Mouse (Mus musculus): ENCODE data around the gene Hoxa5. TPM values are rescaled to one million over a fixed set of nuclear protein-coding genes. Genes with fewer than 3 reads are reported as not detected.

Hoxa5 gene
- total and polyA plus RNA-seq, 2 experiments from 2014 or later = 81.7 to 108 TPM

DNA sequence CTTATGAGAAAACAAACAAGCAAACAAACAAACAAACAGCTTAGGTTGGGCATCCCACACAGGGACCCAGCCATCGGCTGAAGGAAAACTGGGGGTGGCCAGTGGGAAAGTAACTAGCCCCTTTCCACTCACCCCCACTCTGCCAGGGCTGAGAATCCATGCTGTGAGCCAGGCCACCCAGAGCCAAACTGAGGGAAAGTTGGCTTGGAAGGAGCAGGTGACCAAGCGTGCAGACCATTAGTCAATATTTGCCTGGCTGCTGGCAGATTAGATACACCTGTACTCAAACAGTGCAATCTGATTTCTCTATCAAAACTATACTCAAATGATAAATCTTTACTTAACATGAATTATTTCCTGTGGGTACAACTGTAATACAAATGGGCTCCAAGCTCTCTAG lies 22.4 kb downstream of the Hoxa5 start:
- no peak for ATAC-seq
- 0 out of 2 replicates have a peak, but pooled peaks cover 4% of the 10 kb centered on the region for H3K4me1 ChIP-seq (ENCODE audit: insufficient read depth, low read length)
- H3K27ac ChIP-seq = no peak overlapping the region
- H3K36me3 ChIP-seq (ENCODE audit: insufficient read depth, low read length) = no peaks in the 10 kb centered on the region
- no peak for DNase-seq (ENCODE audit: low spot score)
- peaks cover 82% of the 10 kb centered on the region for H3K27me3 ChIP-seq (ENCODE audit: insufficient read depth, low read length)
- WGBS = 25% methylated on average over 2 of the region's 2 CpGs
- H3K4me2 ChIP-seq (ENCODE audit: low read depth, low read length) = peak overlapping the region; percentile 5; the same call in 1 of the 2 replicates
- H3K9me3 ChIP-seq (ENCODE audit: low read length) = no peaks in the 10 kb centered on the region
- H3K9ac ChIP-seq (replicated peaks; ENCODE audit: low read length) = no peak overlapping the region
- no peak for TF ChIP-seq CTCF (IDR thresholded peaks at IDR 0.05; ENCODE audit: low read depth)
- H3K4me3 ChIP-seq (ENCODE audit: low read length) = no peak overlapping the region

DNA sequence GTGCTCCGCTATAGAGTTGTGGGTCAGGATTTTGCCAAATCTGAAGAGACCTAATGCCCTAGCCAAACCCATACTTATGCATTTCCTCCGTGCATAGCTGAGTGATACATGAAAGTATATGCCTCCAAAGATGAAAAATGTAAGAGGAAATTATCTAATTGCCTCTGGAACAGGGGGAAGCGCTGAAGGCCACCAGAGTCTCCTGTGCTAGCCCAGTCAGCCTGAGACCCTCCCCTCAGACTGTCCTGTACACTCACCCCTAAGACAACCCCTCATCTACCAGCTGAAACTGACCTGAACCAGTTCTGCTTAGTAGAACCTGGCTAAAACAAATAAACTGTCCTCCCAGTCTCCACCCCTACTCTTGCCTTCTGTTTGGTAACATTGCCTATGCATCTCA lies 23.7 kb downstream of the Hoxa5 start:
- H3K27me3 ChIP-seq (ENCODE audit: insufficient read depth, low read length) = peaks cover 80% of the 10 kb centered on the region
- DNase-seq (ENCODE audit: low spot score) (no peak), ATAC-seq (no peak)
- H3K4me2 ChIP-seq (ENCODE audit: low read depth, low read length) = peak overlapping the region; percentile 58
- H3K4me1 ChIP-seq (ENCODE audit: insufficient read depth, low read length) = 0 out of 2 replicates have a peak, but pooled peaks cover 4% of the 10 kb centered on the region
- peak overlapping the region; percentile 92 for H3K27ac ChIP-seq
- 15% methylated on average over 3 of the region's 3 CpGs for WGBS
- no peaks in the 10 kb centered on the region for H3K36me3 ChIP-seq (ENCODE audit: insufficient read depth, low read length)
- TF ChIP-seq CTCF (IDR thresholded peaks at IDR 0.05; ENCODE audit: low read depth) = no peak
- H3K9me3 ChIP-seq (ENCODE audit: low read length) = no peaks in the 10 kb centered on the region
- H3K9ac ChIP-seq (replicated peaks; ENCODE audit: low read length) = peak overlapping the region; percentile 60; the same call in 1 of the 2 replicates
- peak overlapping the region; percentile 41; the same call in 1 of the 2 replicates for H3K4me3 ChIP-seq (ENCODE audit: low read length)

DNA sequence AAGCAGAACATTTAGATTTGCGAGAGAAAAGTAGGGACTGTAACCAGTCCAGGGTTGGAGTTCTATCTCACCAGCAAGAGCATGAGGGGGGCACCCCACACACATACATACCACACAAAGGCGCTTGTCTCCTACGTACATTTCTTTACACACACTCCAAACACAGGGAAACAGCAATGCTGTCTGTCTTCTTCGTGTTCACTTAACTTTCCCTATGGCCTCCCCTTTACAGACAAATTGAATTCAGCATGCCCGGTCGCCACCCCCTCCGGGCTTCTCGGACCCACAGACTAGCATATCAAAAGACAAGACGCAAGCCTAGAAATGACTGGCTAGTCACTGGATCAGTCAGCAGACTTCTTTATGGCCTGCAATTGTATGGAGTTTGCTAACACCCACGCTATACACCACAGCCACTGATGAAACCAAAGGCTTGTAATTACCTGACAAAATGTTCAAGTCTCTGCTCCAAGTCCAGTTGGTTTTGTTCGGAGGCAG lies 24.1 kb downstream of the Hoxa5 start:
- H3K9me3 ChIP-seq (ENCODE audit: low read length) = no peaks in the 10 kb centered on the region
- no peak for ATAC-seq
- peaks cover 78% of the 10 kb centered on the region for H3K27me3 ChIP-seq (ENCODE audit: insufficient read depth, low read length)
- H3K4me2 ChIP-seq (ENCODE audit: low read depth, low read length) = peak overlapping the region; percentile 58
- TF ChIP-seq CTCF (IDR thresholded peaks at IDR 0.05; ENCODE audit: low read depth) = no peak
- peak overlapping the region; percentile 41 for H3K4me3 ChIP-seq (ENCODE audit: low read length)
- peak overlapping the region; percentile 60; the same call in 1 of the 2 replicates for H3K9ac ChIP-seq (replicated peaks; ENCODE audit: low read length)
- no peaks in the 10 kb centered on the region for H3K36me3 ChIP-seq (ENCODE audit: insufficient read depth, low read length)
- DNase-seq (ENCODE audit: low spot score) = no peak
- 6% methylated on average over 11 of the region's 11 CpGs for WGBS
- H3K4me1 ChIP-seq (ENCODE audit: insufficient read depth, low read length) = 0 out of 2 replicates have a peak, but pooled peaks cover 4% of the 10 kb centered on the region
- H3K27ac ChIP-seq = peak overlapping the region; percentile 92

DNA sequence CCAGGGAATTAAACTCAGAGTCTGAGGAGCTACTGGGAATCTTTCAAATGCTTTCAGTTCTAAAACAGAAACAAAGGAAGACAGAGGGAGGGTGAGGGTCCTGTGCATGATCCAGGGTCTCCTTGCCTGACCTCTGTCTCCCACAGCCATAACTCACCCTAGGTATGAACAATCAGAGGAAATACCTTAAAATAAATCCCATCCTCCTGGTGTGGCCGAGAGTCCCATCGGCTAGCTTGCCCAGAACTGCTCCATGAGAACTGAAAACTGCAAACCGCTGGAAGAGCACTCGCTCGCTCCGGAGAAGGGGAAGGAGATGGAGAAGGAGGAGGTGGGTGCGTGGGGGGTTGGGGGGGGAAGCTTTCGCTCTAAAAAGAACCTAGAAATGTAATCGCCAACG lies 24.7 kb downstream of the Hoxa5 start:
- Histone ChIP-seq H3K4me2 (ENCODE audit: low read depth, low read length) (peak overlapping the region; percentile 58), H3K27ac (peak overlapping the region; percentile 92), H3K36me3 (ENCODE audit: insufficient read depth, low read length) (no peaks in the 10 kb centered on the region), H3K9ac (replicated peaks; ENCODE audit: low read length) (peak overlapping the region; percentile 60), H3K27me3 (ENCODE audit: insufficient read depth, low read length) (peaks cover 78% of the 10 kb centered on the region), H3K4me3 (ENCODE audit: low read length) (peak overlapping the region; percentile 41), H3K4me1 (ENCODE audit: insufficient read depth, low read length) (0 out of 2 replicates have a peak, but pooled peaks cover 3% of the 10 kb centered on the region), H3K9me3 (ENCODE audit: low read length) (no peaks in the 10 kb centered on the region)
- DNase-seq (ENCODE audit: low spot score) = no peak
- TF ChIP-seq CTCF (IDR thresholded peaks at IDR 0.05; ENCODE audit: low read depth) = no peak
- WGBS = 1% methylated on average over 10 of the region's 10 CpGs
- no peak for ATAC-seq

DNA sequence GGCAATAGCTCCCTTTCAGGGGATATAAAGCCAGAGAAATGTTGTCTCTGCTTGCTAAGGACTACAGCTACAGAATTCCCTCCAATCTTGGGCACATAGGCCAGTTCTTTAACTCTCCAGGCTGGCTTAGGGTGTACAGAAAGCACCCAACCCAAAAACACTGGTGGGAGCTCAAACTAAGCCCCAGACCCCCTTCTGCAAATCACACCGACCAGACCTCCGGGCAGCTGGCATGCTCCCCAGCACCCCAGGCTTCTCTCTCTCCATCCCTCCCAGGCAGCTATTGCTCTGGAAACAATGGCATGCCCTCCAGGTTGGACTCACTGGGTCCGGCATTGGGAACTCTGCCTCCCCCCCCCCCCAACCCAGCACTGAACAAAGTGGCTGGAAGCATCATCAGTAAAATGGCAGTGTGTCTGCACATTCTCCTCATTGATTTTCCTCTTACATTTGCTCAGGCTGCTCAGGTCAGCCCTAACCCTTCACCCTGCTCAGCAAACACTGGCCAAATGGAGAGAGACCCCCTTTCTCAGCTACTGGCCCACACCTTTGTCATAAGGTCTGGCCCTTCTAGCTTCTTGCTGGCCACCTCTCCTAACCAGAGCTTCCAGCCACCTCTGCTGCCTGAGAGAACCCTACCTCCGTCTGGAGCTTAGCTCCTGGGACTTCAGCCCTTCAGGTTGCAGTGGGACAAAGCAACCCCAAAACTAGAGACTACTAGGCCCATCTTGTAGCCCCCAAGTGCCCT lies 25.3 kb downstream of the Hoxa5 start:
- DNase-seq (ENCODE audit: low spot score) (no peak), ATAC-seq (no peak)
- H3K27ac ChIP-seq = peak overlapping the region; percentile 92
- WGBS = 1% methylated on average over 4 of the region's 4 CpGs
- H3K9me3 ChIP-seq (ENCODE audit: low read length) = no peaks in the 10 kb centered on the region
- no peak for TF ChIP-seq CTCF (IDR thresholded peaks at IDR 0.05; ENCODE audit: low read depth)
- peak overlapping the region; percentile 58 for H3K4me2 ChIP-seq (ENCODE audit: low read depth, low read length)
- H3K36me3 ChIP-seq (ENCODE audit: insufficient read depth, low read length) = no peaks in the 10 kb centered on the region
- peak overlapping the region; percentile 60 for H3K9ac ChIP-seq (replicated peaks; ENCODE audit: low read length)
- peak overlapping the region; percentile 41 for H3K4me3 ChIP-seq (ENCODE audit: low read length)
- H3K27me3 ChIP-seq (ENCODE audit: insufficient read depth, low read length) = peaks cover 77% of the 10 kb centered on the region
- no peaks in the 10 kb centered on the region for H3K4me1 ChIP-seq (ENCODE audit: insufficient read depth, low read length)

DNA sequence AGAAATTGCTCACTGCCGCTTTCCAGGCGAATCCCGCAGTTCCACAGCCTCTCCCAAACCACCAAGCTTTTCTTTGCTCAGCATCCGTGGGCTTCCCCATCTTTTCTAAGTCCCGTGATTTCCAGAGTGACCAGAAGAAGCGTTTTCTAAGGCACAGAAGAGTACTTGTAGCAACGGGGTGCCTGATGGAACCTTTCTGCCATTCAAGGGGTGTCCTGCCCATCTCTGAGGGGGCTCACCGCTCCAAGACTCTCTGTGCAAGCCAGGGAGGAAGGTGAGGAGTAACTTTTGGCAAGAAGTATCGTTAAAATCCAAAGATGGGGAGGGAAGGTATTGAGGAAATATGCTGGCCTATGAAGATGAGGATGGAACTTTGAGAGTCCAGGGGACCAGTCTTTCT lies 26.6 kb downstream of the Hoxa5 start:
- 1% methylated on average over 9 of the region's 9 CpGs for WGBS
- Histone ChIP-seq H3K9me3 (ENCODE audit: low read length) (no peaks in the 10 kb centered on the region), H3K27me3 (ENCODE audit: insufficient read depth, low read length) (peaks cover 74% of the 10 kb centered on the region), H3K9ac (replicated peaks; ENCODE audit: low read length) (peak overlapping the region; percentile 60), H3K4me1 (ENCODE audit: insufficient read depth, low read length) (no peaks in the 10 kb centered on the region), H3K4me2 (ENCODE audit: low read depth, low read length) (peak overlapping the region; percentile 58), H3K36me3 (ENCODE audit: insufficient read depth, low read length) (no peaks in the 10 kb centered on the region), H3K4me3 (ENCODE audit: low read length) (peak overlapping the region; percentile 41), H3K27ac (peak overlapping the region; percentile 92)
- no peak for TF ChIP-seq CTCF (IDR thresholded peaks at IDR 0.05; ENCODE audit: low read depth)
- DNase-seq (ENCODE audit: low spot score) (no peak), ATAC-seq (no peak)
